Mouse (Mus musculus) heart, adult 8-10 months (tissue): ENCODE data around the gene Nkx3-2. TPM values are rescaled to one million over a fixed set of nuclear protein-coding genes. Genes with fewer than 3 reads are reported as not detected.

Source experiments
- DNase-seq: peaks from one replicate; pipeline ENCODE4 v3.0.0; 2022; ENCODE audit warnings: low spot score
- total RNA-seq, 4 experiments: library from RNA; stranded (reverse); gene quantifications; 2 replicates each; pipeline ENCODE4 v1.2.4; 2022

The Nkx3-2 gene
- not detected for total RNA-seq

DNA sequence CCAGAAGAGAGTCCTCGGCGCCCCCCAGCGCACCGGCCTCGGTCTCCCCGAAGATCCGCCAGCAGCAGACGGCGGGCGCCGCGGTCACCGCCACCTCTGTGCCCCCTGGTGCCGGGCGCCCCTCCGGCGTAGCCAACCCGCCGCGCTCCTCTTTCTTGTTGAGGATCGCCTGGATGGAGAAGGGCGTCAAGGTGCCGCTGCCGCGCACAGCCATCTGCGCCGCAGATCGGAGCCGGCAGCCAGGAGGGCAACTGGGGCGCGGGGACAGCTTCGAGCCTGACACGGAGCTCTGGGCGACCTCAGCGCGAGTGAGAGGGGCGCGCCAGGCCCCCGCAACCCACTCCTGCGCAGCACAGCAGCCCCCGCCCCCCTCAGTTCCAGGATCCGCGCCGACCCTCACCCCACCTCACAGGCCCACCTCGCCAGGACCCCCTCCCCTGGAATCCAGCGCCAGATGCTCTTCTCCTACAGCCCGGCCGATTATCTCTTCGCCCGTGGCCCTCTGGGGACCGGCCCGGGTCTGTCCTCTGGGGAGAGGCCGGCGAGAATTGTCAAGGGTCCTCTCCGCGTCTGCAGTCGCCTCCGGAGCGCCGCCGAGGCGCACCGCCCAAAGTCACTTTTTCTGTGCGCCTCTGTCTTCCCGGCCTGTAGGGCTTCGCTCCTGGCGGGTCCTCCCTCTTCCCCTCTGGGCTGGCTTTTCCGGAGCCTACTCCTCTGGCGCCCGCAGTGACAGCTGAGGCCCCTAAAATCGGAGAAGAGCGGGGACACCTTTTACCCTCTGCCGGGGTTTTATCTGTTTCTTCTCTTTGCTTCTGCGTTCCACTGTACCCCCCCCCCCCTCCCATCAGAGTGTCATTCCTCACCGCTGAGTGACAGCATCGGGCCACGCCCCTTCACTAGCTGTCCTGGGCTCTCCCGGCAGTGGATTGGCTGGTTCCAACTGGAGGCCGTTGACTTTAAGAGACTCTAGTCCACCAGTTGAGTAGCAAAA is at the start of gene Nkx3-2:
Nkx3-2 (minus strand) TSS at position 771 of the 991 bp plus-strand sequence.
- DNase-seq, result no peak

DNA sequence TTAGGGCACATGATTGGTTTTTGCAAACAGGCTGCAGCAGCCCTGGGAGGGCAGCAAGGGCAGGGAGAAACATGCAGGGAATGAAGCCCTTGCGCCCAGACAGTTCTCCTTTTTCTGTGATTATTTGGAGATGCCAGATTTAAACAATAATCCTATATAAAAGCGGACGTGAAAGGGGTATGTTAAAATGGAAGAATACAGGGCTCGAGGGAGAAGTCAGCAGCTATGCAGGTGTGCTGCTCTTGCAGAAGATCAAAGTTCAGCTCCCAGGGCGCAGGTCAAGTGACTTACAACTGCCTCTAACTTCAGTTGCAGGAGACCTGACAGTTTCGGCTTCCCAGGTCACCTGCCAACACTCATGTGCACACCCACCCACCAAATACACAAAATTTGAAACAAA is 48.2 kb upstream of the Nkx3-2 start:
- DNase-seq, result no peak

DNA sequence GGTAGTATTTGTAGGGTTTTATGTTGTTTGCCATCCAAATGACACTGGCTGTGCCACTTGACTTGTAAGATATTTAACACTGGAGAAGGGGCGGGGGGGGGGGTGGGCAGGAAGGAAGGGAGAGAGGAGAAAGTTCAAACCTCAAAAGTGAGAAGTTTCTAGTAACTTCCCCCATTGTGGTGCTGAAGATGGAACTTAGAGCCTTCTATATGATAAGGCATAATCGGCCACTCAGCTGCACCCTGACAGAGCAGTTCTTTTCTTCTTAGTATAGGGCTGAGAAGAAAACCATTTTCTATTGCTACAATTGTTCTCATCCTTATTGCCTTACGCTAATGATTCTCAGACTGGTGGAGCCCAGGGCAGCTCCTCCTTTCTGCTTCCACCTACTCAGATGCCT is 47.0 kb upstream of the Nkx3-2 start:
- DNase-seq, result no peak

DNA sequence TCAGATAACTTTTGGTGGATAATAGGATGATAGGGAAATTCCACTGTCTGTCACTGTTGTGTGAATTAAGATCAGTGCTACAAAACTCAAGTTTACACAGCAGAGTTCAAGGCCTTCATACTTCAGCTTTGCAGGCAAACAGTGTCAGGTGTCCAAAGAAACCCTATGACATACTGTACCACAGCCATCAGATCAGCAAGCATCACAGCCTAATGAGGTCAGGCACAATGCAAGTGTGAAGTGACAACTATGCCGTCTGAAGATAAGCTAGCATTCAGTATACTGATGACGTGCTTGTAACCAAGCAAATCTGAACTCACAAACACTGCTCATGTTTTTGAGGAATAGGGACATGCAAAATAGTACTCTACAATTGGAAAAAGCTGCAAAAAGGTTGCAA is 43.1 kb upstream of the Nkx3-2 start:
- DNase-seq, result peak; percentile 1

DNA sequence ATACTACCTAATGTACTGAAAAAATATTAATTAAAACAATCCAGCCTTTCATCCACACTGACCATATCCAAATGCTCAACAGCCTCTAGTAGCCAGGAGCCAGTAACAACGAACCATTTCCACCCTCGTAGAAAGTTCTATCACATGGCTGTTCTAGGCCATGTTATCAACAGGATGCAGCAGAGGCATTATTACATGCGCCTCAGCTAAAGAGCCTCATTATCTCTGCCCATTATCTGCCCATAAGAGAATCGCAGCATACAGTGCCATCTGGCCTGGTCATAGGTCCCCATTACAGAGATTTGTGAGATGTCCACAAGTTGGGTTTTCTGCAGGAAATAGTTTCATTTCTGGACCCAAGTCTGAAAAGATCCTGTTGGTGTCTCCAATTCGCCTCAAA is 41.9 kb upstream of the Nkx3-2 start:
- no peak for DNase-seq

DNA sequence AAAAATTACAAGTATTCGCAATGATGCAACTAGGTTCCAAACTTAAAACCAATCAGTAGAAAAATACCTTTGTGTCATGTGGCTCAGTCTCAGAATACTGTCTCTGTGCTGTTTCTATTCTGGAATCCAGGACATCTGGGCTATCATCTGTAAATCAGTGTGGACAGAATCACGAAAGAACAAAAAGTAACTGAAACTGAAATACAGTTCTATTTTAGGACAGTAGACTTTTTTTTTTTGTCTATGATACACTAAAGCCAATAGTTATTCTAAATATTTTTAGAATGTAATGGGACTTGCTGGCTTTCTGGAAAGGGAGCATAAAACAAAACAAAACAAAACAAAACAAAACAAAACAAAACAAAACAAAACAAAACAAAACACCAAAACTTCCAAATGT is 40.8 kb upstream of the Nkx3-2 start:
- no peak for DNase-seq

DNA sequence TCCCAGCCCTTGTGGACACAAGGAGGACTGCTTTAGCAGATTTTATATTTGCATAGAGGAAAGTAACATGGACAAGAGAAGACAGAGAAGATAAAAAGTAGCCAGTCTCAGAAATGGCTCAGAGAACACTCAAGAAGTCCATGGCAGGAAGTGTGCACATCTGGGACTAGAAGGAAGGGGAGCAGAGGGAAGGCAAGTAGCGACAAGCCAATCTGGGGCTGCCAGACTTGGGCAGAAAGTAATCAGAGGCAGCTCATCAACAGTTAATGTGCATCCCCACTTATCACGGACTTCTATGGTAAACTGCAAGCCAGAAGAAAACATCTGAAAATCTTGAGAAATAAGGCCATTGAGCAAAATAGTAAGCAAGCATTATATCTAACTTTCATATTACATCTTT is 40.3 kb upstream of the Nkx3-2 start:
- no peak for DNase-seq

DNA sequence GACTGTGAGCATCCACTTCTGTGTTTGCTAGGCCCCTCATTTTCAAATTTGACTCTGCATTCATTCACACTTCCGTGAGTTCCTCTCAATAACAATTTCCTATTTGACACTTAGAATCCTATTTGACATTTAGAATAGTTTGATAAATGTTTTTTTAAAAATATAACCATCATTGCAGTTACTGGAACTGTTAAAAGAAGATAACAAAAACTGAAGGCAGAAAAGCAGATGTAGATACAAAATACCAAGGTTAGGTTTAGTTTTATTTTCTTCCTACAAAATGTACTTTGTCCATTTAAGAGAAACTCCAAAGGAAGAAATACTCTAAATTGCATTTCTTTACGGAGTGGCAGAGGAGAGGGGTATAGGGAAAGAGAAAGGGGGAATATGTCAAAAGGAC is 37.3 kb upstream of the Nkx3-2 start:
- DNase-seq, result no peak

DNA sequence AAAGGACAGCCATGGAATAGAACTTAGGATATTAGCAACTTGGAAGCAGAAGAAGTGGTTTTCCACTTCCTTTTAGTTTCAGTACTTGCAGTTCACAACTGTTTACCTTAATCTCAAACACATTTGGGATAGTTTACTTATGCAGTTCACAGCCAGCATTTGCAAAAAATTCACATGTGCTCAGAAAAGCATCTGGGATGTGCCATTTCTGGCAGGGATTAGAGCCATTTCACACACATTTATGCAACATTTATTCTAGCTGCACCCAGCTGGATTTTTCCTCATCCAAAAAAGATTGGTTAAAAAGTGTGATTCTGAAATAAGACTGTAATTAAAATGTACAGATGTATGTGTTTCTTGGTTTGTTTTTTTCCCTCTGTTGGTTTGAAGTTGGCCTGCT is 30.1 kb upstream of the Nkx3-2 start:
- no peak for DNase-seq

DNA sequence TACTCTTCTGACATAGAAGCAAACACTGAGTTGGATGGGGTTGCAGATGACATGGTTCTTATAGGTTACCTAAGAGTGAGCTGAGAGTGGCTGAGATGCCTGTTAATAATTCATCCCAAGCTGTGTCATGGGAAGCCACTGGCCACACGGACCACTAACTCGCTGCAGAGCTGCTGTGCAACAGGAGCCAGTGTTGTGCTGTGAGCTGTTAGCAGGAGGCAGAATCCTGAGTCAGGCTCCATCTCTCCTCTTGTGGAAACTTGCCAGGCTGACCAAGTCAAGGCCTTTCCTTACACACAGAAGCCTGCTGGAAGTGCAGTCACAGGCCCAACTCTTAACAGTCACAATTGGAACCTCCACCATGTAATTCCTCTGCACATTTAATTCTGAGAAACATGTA is 26.2 kb upstream of the Nkx3-2 start:
- no peak for DNase-seq

DNA sequence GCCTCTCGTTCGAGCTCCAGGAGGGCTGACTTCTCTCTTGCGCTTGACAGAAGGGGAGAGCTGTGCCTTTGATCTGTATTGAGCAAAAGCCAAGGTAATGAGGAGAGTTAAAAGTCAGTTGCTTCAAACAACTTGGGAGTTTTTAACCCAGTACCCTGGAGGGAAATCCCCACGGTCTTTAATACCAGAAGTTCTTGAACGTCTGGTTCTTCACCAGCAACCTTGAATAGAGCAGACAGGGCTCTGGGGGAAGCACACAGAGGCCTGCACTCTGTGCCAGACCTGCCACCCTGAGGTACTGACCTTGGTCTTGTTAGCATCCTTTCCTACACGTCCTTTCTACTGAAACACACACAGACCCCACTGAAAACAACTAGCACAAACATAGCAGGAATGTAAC is 24.6 kb upstream of the Nkx3-2 start:
- no peak for DNase-seq

DNA sequence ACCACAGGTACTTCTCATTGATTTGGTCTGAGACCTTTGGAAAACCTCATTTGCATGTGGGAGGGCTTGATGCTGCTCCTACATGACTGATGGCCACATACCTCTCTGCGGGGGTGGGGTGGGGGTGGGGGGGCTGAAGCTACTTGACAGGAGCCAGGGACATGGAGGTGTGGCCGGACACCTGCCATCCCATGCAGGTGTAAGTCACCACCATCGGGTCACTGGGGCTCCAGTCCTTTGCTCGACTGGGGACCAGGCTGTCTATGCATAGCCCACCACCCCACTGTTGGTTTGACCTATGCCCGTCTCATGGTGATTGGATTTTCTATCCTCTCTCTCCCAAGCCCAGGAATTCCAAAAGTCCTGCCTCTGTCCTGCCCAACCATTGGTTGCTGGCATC is 17.6 kb upstream of the Nkx3-2 start:
- DNase-seq, result no peak

DNA sequence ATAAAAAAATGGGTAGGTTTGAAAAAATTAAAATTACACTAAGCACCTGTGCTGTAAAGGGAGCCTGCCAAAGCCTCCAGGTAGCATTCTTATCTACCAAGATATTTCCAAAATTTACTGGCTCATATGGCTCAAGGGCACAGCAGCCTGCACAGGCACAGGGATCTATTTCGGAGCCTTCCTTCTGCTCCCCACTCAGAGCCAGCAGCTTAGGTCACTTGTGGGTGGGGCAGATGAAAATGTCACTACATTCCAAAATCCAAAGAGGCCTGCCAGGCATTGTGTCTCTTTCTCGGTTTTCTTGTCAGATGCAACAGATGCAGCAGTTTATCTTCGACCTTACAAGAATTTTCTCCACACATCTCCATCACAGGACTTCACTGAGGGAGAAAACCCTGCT is 15.7 kb upstream of the Nkx3-2 start:
- no peak for DNase-seq

DNA sequence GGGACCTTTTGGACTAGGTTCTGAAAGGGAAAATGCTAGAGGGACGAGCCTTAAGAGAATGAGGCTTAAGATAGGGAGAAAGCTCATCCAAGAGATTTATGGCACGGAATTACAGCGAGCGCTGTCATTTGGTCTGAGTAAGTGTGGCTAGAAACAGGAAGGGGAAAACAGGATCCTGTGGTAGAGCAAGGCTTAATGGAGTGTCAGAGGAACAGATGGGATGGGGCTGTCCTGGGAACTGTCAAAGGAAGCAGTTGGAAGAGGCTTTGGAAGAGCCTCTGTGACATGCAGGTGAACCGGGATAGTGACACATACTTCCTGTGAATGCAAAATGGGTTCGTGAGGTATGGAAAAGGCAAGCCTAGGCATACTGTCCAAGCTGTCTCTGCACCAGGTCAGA is 11.4 kb upstream of the Nkx3-2 start:
- no peak for DNase-seq

DNA sequence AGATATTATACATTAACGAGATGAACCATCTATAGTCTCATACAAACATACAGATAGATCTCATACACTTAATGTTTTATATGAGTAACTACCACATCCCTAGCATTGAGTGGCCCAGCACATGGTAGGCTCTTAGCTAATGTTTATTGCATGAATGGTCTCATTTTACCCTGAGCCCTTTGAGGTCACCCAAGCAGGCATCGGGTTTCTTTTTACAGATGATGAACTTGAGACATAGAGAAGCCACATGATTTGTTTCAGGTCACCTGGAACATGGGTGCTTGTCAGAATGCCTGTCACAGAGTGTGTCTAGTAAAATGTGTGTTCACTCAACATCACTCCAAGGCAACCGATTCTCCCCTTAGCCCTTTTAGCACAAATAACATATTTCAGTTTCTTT is 11.0 kb upstream of the Nkx3-2 start:
- DNase-seq, result no peak

DNA sequence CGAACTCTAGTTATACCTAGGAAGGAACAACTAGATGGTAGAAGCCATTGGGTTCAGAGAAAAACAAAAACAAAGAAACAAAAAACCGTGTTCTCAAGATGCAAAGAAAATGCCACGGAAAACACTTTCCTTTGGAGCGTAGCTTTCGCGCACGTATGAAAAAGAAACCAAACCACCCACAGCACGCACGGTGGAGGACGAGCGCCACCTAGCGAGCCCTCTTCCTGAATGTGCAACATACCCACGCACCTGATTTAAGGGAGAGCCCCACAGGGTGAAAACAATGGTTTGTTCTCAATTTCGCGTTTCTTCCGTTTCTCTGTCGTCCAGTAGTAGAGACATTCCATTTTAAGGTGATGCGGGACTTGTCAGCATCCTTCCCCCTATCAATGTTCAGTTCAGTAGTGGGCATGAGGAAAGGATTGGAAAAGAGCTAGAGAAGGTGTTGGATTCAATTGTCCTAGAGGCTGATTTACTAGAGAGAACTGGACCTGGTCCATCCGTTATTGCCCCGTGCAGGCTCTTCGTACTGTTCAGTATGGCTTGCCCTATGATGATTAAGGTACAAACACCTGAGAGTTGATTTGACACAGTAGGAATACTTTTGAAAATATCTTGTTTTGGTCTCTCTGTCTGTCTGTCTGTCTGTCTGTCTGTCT is 4.2 kb upstream of the Nkx3-2 start:
- peak; percentile 77 for DNase-seq

DNA sequence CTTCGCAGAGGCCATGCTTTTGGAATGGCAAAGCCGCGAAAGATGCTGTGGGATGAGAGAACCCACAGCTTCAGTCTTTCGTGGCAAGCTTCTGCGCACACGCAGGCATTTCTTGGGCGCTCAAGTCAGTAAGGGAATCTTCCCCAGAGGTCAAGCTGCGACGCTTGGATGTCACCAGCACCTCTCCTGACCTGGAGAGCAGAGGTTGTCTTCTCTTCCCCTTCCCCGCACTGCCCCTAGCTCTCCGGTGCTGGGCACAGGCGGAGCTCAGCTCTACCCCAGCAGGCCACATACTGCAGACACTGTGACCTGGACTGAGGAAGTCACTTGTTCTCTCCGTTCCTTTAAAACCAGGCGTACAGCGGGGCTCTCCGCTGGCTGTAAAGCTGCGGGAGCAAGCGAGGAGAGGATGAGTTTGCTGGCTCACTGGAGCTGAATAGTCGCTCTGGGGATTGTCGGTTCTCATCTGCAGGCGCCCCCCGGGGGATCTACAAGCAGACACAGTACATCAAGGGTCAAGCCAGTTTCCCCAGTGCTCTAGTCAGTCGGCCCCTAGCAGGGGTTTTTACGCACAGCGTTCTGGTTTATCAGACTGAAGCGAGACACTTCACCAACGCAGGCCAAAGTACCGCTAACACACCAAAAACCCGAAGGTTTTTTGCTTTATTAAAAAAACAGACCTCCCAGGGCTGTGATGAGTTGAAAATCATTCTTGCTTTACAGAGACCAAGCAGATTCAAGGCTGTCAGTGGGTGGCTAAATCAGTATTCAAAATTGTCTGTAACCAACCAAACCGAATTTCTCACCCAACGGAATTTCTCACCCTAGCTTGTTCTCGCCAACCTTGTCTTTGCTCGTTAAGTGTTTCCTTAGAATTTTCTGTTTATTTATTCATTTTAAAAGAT is 3.2 kb upstream of the Nkx3-2 start:
- no peak for DNase-seq

DNA sequence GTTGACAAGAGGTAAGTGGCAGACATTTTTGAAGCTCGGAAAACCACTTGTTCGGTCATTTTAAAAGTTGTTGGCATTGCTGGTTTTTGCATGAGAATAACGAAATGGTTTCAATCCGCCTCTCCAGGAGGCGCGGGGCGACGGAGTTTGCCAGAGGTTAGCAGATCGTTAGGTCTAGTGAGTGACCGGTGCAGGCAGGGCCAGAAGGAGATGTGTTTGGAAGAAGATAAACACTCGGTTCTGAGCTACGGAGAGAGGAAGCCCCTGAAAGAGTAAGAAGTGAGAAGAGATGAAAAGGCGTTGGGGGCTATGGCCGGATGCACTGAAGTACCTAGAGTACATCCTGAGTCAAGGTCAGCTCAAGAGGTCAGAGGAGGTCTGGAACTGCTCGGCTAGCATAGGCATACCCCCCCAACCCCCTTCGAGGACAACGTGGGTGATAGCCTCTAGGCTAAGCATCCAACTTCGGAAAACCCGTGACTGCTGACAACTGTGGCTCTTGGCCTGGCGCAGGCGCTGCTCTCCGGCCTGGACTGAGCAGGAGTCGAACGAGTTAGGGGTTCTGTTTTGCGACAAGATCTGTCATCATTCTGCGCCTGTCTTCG is 2.2 kb upstream of the Nkx3-2 start:
- no peak for DNase-seq

DNA sequence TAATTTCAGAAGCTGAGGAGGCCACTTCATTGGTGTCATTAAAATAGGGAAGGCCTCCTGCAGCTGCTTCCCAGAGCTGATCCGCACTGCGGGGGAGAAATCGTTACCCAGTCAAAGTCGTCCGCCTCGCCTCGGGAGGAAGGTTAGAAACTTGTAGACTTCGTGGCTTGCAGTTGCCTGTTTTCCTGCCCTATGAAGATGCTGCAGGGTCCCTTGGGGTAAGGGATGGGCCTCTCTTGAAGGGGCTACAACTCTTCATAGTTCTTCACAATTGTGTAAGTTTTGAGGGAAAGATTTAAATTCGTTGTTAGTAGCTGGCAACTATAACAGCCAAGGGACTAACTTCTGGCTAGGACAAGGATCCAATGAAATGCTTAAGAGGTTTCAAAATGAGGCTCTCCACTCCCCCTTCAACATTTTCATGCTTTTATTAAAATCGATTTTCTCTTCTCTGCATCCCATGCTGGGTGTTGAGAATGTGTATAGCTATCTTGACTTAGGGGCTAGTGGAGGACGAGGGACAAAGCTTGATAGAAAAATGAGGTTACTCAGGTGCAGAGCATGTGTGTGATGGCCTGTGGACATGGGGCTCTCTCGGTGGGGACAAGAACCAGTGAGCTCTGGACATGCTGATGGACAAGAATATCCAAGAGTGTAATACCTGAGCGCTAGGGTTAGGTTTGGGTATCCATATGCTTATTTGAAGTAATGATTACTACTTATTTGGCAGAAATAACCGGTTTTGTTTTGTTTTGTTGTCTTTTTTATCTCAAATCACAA is 1.5 kb upstream of the Nkx3-2 start:
- no peak for DNase-seq

DNA sequence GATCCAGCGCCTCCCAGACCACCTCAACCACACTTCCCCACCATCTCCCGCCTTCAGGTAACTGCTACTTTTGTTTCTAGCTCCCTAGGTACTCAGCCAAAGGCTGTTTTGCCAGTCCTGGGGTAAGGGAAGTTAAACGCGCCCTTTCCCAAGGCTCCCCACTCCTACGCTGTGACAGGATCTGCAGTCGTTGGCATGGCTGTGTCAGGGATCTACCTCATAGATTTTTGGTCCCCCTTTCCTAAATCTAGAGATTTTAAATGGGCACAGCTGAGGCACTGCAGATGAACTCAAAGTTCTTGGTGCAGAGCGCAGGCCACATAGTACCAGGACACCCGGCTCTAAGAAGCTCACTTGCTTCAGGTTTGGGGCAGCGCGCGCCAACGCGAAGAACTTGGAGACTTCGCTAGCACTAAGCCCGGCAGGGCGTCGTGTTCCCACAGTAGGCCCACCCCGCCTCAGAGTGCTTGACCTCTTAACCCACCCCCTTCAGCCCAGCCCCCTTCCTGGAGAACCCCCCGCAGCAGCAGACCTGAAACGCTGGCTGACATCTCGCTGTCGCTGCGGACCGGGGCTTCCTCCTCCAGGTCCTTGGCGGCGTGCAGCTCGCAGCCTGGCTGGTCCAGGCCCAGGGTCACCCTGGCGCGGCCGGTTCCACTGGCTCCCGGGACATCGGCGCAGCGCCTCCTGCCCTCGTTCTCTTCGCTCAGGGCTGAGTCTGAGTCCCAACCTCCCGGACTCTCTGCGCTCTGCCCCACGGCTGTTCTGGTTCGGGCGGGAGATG is 1.2 kb downstream of the Nkx3-2 start:
- DNase-seq, result no peak
